Mouse (Mus musculus) natural killer cell, adult 2 months (primary cell): ENCODE results near the gene Fbxl16.
A peak's percentile ranks its signal among the peaks of the same experiment; 100 is the strongest.
"Not testable (repeated sequence)": the region's sequence is repeated elsewhere in the genome, so short reads cannot be mapped to it uniquely, and the experiment has no call there.

Experiments used
- DNase-seq, 2 experiments: peaks; one replicate each; pipeline ENCODE4 v3.0.0; 2022; ENCODE audit warnings: low spot score in 2 of 2

The Fbxl16 gene

DNA sequence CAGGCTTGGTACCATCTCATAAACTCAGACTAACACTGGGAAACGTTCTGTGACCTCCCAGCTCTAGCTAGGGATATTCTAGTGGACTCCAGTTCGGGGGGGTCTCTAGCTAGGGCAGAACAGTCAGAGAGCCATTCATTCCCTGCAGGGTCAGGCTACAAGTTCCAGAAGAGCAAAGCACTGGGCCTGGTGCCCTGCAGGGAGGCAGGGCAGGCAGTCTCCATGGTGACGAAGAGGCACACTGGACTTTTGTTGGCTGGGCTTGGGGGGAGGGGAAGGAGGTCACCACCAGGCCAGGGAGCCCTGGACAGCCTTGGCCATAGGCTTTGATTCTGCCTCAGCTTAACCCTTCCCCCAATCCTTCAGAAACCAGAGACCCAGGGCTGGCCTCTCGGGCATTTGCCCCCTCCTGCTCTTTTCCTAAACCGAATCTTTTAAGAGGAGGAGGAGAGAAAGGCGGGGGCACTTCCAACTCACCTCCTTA is 13.2 kb upstream of the Fbxl16 start, which contains the start of gene AC134908.4:
TSS of gene AC134908.4 (minus strand) at position 51 of the 484 bp plus-strand sequence.
- no peak for DNase-seq

DNA sequence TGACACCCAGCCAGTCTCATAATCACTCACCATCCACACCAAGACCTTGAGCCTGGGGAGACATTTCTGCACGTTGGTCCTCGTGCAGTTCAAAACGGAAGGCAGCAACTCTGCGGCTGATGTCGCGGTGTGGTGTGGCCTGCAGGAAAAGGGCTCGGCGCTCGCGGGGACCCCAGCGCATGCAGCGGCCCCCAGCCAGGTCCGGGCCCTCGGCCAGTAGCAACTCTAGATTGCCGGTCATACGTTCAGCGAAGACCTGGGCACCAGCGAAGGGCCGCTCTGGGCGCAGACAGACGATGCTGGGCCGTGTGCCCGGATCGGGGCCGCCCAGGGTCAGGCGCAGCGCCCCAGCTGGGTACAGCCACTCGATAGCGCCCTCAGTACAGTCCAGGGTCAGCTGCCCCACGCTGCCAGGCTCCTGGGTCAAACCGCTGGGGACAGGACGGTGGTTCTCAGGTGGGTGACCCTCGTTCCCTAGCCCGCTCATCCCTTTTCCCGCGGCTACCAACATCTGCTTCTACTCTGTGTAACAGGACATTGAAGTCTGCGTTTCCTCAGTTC is 12.6 kb upstream of the Fbxl16 start:
- no peak for DNase-seq

DNA sequence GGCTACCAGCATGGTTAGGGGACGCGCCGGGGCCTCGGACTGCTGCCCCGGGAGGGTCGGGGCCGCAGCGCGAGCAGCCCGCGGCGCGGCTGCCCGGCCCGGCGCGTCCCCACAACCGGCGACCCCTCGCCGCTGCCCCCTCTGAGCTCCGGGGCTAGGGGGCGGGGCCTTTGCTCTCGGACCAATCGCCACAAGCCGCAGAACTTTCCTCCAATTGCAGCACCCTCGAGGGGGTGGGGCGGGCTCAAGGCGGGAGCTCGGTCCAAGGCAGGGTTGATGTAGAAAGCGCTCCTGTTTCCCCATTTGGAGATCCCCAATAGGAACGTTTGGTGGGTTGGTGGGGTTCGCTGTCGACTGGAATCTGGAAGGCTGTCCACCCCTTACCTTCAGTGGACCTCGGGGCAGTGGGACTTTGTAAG is 11.9 kb upstream of the Fbxl16 start, which contains the start of gene Metrn:
TSS of gene Metrn (minus strand) at position 186 of the 419 bp plus-strand sequence.
- peak; percentile 69 to 75 for DNase-seq

DNA sequence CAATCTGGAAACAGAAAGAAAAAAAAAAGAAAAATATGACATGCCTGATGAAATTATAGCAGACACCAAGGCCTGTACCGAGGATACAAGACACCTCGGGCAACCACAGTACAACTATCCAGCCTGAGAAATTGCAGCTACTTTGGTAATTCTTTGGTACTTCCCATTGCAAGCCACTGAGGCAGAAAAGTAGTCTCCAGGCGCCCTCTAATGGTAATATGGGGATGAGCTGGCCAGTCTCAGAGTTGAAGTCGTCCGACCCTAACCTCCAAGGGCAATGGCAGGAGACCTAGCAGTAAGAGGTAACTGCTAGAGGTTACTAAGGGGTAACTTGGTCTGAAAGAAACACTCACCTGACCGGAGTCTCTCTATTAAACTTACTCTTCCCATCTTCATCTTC is 7.9 kb upstream of the Fbxl16 start:
- DNase-seq = peak; percentile 70 to 77

DNA sequence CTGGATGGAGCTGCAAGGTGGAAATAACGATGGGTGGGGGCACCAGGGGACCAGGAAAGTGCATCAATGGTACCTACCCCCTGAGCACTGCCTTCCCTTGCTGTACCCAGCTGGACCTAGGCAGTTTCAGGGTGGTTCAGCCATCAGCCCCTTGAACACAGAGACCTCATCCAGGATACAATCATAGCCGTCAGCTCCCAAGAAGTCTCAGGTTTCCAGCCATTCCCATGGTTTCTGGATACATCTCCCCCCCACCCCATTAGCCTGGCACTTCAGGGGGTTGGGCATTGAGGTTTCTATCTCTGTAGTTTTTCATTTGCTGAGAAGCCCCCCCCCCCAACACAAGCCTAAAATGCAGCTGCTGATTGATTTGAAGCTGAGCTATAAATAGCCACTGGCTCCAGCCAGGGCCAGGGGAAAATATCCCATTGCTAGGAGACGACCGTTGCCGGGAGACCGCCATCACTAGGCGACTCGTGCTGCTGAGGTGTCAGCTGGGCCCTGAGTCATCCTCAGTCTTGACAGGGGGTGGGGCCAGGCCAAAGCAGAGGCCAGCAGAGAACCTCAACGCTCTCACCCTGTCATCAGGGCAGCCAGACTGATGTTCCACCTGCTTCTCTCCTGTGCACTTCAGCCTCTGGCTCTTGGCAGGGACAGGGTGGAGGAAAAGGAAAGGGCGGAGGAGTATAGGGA is 5.9 kb upstream of the Fbxl16 start:
- no peak for DNase-seq

DNA sequence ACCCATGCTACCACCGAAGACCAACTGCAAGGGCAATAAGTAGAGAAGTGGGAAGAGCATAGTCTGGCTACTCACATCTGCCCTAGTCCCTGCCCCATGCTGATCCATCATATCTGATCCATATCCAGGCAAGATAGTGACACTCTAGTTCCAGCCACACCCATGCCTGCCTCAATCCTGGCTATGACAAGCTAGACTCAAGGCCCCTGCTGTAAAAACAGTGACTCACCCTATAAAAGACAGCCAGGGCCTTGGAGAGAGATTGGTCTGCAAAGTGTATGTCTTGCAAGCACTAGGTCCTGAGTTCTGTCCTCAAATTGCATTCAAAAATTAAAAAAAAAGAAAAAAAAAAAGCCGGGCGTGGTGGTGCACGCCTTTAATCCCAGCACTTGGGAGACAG is 2.4 kb upstream of the Fbxl16 start:
- DNase-seq = no peak

DNA sequence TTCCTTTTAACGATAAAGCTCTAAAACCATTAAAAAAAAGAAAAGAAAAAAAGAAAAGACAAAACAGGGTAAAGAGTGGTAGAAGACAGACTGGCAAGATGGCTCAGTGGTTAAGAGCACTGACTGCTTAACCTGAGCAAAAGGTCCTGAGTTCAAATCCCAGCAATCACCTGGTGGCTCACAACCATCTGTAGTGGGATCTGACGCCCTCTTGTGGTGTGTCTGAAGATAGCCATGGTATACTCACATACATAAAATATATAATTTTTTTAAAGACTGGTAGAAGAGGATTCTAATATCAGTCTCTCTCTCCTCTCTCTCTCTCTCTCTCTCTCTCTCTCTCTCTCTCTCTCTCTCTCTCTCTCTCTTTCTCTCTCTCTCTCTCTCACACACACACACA is 1.4 kb upstream of the Fbxl16 start:
- not testable (repeated sequence) for DNase-seq

DNA sequence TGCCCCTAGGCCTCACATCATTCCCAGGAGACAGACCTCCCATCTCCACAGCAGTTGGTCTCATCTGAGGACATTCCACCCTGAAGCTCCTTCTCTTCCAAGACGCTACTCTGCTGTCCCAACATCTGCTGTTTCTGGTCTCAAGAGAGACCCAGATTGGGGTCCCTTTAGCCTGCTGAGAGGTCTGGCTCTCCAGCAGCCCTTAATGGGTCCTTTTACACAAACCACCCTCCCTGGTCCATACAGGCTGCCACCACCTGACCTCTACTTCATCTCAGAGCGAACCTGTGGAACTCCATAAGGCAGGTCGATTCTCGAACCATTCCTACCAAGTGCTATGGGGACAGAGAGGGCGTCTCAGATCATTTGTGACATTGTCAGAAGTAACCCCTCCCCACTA is 857 bp upstream of the Fbxl16 start:
- no peak for DNase-seq

DNA sequence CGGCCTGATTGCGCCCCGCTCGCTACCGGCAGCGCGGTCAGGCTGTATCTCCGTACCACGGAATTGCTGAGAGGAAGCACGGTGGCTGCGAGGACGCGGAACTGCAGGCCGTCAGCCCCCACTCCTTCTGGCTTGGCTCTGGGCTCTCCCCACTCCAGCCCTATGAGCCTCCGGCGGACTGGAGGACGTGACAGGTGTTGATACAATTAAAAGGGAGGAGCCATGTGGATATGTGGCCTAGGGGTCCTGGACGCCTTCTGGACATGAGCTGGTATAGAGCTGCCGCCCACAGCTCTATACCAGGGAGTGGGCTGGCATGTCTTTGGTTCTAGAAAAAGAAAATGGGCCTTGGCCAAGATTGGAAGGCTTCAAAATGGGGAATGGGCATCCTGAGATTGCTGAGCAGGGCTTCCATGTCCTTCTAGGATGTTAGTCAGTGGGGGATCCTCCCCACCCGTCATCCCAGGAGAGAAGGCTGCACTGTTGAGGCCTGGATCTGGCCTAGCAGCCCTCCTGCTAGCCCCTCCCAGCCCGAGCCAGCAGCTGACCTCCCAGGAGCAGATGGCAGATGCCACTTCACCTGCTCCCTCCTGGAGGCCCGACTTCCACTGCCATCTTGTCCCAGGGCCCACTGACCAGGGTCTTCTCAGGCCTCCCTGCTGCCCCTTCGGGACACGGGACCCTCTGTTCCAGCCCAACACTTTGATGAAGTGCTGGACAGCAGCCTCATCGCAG is 888 bp downstream of the Fbxl16 start:
- no peak for DNase-seq

DNA sequence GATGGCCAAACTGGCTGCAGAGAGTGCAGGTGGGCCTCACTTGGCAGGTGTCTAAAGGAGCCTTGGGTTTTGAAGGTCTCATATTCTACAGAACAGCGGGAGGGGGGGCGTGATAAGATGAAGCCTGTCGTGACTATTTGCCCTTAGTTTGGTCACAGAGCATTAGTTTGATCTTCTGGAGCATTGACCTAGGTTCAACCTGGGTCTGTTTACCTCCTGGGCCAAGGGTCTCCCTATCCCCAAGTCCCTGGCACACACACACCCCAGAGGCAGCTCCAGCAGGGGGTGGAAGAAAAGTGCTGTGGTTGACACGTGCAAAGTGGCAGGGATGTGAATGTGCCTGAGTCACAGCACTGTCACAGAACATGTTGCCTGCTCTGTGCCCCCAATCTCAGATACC is 2.0 kb downstream of the Fbxl16 start:
- DNase-seq = no peak

DNA sequence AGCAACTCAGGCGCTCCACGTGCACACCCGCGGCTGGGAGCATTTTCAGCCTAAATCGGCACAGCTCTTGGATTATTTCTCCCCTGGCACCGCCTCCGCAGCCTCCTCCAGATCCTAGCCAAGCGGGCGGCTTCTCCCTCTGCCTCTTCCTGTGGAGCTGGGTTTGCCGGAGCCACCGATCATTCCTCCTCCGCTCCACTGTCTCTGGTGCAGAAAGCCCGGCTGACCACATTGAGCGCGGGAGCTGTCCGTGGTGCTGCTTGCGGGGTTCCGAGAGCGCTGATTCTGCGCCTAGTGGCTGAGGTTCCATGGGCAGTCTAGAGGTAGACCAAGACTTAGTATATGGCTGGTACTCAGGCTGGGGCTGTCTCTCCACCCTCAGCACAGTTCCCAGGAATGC is 4.6 kb downstream of the Fbxl16 start:
- peak; percentile 57 to 73 for DNase-seq

DNA sequence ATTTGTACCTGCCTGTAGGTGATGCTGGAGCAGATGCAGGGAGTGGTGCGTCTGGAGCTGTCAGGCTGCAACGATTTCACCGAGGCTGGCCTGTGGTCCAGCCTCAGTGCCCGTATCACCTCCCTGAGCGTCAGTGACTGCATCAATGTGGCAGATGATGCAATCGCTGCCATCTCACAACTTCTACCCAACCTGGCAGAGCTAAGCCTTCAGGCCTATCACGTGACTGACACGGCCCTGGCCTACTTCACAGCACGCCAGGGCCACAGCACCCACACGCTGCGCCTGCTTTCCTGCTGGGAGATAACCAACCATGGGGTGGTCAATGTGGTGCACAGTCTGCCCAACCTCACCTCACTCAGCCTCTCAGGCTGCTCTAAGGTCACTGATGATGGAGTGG is 8.8 kb downstream of the Fbxl16 start:
- no peak for DNase-seq

DNA sequence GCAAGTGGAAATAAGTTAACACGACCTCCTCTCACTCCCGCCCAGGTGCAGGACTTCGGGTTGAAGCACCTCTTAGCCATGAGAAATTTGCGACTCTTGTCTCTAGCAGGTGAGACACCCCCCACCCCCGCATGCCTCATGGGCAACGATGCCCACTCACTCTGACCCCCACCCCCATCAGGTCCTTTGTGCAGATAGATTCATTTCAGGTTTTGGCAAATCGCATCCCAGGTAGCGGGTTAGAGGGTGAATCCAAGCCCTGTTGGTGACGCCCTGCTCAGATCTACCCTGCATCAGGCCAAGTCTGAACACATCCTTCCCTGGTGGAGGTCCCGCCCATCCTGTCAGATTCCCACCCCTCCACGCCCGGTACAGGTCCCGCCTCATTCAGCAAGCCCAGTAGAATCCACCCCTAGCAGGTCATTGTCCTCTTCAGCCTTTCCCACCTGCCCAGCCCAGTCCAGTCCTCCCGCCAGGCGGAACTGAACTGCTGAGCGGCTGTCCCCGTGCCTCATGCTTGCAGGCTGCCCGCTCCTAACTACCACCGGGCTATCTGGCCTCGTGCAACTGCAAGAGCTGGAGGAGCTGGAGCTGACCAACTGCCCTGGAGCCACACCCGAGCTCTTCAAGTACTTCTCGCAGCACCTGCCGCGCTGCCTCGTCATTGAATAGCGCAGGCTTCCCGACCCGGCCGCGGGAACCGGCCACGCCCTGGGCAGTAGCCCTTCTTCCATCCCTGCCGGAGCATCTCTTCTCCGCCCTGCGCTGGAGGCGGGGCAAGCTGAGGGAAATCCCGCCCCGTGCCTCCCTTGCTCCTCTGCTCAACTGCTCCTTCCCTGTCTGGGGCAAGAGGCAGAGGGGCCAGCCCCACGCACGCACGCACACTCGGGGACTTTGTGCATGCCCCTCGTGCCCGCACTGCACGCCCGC is 10.2 kb downstream of the Fbxl16 start:
- no peak for DNase-seq

DNA sequence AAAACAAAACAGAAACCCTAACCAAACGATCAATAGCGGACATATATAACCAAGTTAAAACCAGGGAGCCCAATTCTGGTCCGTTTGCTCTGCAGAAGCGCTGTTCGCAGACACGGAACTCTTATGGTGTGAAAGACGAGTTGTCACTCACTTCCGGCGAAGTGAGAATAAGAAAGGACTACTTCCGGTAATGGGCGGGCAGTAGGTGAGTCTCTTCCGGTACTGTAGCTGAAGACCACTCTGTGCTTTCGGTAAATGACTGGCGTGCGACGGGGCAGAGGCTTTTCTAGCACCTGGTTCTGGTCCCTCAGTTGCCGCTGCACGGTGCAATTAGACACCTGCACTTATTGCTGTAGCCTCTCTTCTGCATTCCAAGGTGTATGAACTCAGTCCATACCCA is 14.6 kb downstream of the Fbxl16 start, which contains the start of gene Wdr24:
TSS of gene Wdr24 (plus strand) at position 176 of the 400 bp plus-strand sequence.
- DNase-seq = peak; percentile 75 to 79

DNA sequence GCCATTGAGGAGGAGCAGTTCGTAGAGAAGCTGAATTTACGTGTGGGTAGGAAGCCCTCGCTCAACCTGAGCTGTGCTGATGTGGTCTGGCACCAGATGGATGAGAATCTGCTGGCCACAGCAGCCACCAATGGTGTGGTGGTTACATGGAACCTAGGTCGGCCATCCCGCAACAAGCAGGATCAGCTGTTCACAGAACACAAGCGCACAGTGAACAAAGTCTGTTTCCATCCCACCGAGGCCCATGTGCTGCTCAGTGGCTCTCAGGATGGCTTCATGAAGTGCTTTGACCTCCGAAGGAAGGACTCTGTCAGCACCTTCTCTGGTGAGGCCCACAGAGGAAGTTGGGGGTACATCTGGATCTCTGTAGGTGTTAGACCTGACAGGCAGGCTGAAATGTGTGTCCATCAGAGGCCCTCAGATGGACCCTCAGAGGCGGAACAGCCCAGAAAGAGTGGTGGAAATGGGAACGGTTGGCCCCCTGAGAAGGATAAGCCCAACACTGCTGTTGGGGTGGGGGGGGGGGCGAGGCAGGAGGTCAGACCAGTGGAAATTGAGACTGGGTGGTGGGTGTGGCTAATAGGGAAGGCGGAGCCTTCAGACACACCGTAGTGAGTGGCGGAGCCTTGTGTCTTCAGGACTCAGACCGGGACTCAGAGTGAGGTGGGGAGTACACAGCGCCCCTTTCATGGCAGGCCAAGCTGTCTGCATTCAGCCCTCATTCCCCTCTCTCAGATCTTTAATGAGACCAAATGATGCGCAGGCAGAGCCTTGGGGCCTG is 15.7 kb downstream of the Fbxl16 start:
- no peak for DNase-seq

DNA sequence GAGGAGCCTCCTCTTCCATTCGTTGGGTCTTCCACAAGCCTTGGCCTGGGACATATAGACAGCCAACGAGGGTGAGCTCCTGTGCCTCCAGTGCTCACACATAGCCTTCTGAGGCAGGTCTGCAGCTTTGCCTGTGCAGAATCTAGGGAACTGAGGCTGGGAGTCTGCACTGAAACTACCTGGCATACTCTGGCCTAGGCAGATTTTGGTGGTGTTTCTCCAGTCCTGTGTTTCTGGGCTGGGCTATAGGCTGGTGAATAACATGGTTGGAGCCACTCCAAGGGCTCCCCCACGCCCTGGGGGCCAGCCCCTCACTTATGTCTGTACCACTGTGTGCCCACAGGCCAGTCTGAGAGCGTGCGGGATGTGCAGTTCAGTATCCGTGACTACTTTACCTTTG is 16.4 kb downstream of the Fbxl16 start:
- no peak for DNase-seq

DNA sequence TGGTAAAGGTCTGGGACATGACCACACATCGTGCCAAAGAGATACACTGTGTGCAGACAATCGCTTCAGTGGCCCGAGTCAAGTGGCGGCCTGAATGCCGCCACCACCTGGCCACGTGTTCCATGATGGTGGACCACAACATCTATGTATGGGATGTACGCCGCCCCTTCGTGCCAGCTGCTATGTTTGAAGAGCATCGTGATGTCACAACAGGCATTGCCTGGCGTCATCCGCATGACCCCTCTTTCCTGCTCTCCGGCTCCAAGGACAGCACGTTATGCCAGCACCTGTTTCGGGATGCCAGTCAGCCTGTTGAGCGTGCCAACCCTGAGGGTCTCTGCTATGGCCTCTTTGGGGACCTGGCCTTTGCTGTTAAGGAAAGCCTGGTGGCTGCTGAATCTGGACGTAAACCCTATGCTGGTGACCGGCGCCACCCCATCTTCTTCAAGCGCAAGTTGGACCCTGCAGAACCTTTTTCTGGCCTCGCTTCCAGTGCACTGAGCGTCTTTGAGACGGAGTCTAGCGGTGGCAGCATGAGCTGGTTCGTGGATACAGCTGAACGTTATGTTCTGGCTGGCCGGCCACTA is 17.2 kb downstream of the Fbxl16 start:
- DNase-seq = no peak

DNA sequence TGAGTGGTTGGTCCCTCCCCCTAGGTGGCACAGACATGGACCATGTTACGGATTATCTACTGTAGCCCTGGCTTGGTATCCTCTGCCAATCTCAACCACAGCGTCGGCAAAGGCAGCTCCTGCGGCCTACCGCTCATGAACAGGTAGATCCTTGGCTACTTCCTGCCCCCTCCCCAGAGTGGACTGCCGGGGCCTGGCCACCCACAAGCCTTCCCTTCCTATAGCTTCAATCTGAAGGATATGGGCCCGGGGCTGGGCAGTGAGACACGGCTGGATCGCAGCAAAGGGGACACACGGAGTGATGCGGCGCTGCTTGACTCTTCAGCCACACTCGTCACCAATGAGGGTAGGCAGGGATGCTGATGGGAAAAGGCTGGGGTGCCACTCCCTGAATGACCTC is 18.1 kb downstream of the Fbxl16 start:
- DNase-seq = no peak

DNA sequence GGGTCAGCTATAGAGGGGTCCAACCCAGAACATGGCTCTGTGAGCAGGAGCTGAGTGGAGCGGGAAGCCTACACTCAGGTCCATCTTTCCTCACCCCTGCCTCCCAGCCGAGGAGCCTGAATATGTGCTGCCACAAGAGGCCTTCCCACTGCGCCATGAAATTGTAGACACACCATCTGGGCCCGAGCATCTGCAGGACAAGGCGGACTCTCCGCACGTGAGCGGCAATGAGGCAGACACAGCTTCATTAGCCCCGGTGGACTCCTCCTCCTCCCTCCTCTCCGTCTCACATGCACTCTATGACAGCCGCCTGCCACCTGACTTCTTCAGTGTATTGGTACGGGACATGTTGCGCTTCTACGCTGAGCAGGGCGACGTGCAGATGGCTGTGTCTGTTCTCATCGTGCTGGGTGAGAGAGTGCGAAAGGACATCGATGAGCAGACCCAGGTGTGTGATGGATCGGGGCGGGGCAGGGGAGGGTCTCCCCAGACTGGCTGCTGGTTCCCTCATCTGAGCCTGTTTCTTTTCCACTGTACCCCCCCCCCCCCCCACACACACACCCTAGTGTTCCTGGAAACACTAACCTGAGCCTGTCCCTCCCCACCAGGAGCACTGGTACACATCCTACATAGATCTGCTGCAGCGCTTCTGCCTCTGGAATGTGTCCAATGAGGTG is 18.8 kb downstream of the Fbxl16 start:
- DNase-seq = no peak

DNA sequence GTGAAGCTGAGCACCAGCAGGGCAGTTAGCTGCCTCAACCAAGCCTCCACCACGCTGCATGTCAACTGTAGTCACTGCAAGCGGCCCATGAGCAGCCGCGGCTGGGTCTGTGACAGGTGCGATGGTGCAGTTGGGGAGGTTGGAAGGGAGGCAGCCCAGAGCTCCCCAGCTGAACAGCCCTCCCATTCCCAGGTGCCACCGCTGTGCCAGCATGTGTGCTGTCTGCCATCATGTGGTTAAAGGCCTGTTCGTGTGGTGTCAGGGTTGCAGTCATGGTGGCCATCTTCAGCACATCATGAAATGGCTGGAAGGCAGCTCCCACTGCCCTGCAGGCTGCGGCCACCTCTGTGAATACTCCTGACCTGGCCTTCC is 19.3 kb downstream of the Fbxl16 start:
- DNase-seq = no peak
